Mouse (Mus musculus) intestine, embryonic 16.5 days (tissue): ENCODE measurements around the gene Ksr1. TPM values are rescaled to one million over a fixed set of nuclear protein-coding genes. Genes with fewer than 3 reads are reported as not detected.
"Not testable (repeated sequence)": the region's sequence is repeated elsewhere in the genome, so short reads cannot be mapped to it uniquely, and the experiment has no call there.

Experiments
- ATAC-seq: fragments of 200-750 bp; cut with Nextera tagmentation; 2 replicates; pipeline ENCODE4 v1.8.0; 2017; ENCODE audit warnings: moderate TSS enrichment, moderate library complexity
- H3K27ac ChIP-seq: fragments of 300-500 bp; sonication (generic); 2 replicates; pipeline ENCODE4 v1.5.1; 2014; ENCODE audit warnings: mild to moderate bottlenecking, low read length
- H3K27me3 ChIP-seq: fragments of 300-500 bp; sonication (generic); replicated peaks from 2 replicates; pipeline ENCODE4 v1.6.1; 2014; ENCODE audit warnings: low read length, control low read depth, mixed read lengths; ENCODE audit not compliant: control insufficient read depth, insufficient read depth
- H3K36me3 ChIP-seq: fragments of 300-500 bp; sonication (generic); 2 replicates; pipeline ENCODE4 v1.6.1; 2014; ENCODE audit warnings: low read length, control low read depth; ENCODE audit not compliant: control insufficient read depth, insufficient read depth
- H3K4me1 ChIP-seq: fragments of 300-500 bp; sonication (generic); 2 replicates; pipeline ENCODE4 v1.6.1; 2014; ENCODE audit warnings: low read length, control low read depth, mixed read lengths; ENCODE audit not compliant: control insufficient read depth, insufficient read depth
- H3K4me2 ChIP-seq: fragments of 300-500 bp; sonication (generic); 2 replicates; pipeline ENCODE4 v1.6.1; 2014; ENCODE audit warnings: low read depth, low read length, control low read depth
- H3K4me3 ChIP-seq: fragments of 300-500 bp; sonication (generic); 2 replicates; pipeline ENCODE4 v1.5.1; 2014; ENCODE audit warnings: mild to moderate bottlenecking, low read length
- H3K9ac ChIP-seq: fragments of 300-500 bp; sonication (generic); 2 replicates; pipeline ENCODE4 v1.6.1; 2014; ENCODE audit warnings: low read depth, low read length
- H3K9me3 ChIP-seq: fragments of 300-500 bp; sonication (generic); 2 replicates; pipeline ENCODE4 v1.6.1; 2016; ENCODE audit warnings: low read length, control low read depth; ENCODE audit not compliant: control insufficient read depth
- WGBS: fragments of 180-500 bp; shearing (Covaris S2); extraction: QIAGEN DNeasy Blood & Tissue Kit; methylation state at CpG from one replicate; pipeline ENCODE4 v1.1.7; 2014; 5-methylcytosine and 5-hydroxymethylcytosine counted together
- polyA plus RNA-seq: library from polyadenylated mRNA; unstranded; fragments of >200 nt; fragmentation: Nextera tagmentation; extraction: Ambion mirVana; gene quantifications from 2 replicates; pipeline ENCODE4 v1.2.1, GENCODE M21; 2015

The Ksr1 gene
- polyA plus RNA-seq, 1 experiment from 2014 or later, result 4.1 TPM

DNA sequence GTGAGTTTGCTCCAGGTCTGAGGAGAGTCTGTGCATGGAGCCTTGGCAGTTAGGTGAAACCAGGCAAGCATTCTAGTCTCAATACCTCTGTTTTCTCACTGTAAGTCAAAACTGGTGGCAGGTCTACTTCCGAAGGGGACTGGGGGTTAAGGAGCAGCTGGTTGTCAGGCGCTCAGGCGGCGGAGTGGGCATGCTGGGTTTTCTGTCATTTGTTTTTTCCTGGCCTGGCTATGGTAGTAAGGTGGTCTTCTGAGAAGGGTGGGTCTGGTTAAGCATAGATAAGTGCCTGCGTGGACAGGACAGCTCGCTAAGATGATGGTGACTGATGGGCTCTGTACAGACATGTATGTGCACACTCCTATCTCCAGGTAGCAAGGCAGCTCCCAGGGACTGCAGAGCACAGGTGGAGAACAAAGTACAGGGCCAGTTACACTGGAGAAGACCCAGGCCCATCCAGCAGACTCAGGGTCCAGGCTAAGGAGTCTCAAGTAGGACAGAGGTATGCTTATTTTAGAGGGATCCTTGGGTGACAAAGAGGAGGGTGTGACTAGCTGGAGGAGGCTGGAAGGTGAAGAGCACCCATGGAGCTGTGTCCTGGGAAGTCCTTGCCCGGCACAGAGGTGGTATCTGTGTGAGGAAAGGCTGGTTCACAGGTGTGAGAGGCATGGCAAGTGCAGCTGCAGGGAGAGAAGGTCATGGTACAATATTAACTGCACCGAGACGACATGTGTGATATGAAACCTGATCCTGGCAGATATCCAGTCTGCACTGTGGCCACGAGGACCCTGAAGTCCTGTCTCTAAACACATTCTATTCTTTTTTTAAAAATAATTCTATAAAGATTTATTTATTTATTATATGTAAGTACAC lies 142.2 kb downstream of the Ksr1 start:
- Histone ChIP-seq H3K4me2 (no peak overlapping the region), H3K36me3 (no peaks in the 10 kb centered on the region), H3K27me3 (no peaks in the 10 kb centered on the region), H3K9me3 (no peaks in the 10 kb centered on the region), H3K4me3 (no peak overlapping the region), H3K4me1 (peaks cover 33% of the 10 kb centered on the region), H3K9ac (no peak overlapping the region), H3K27ac (peak overlapping the region; percentile 67)
- ATAC-seq, result peak; percentile 63
- WGBS, result 59% methylated on average over 10 of the region's 10 CpGs

DNA sequence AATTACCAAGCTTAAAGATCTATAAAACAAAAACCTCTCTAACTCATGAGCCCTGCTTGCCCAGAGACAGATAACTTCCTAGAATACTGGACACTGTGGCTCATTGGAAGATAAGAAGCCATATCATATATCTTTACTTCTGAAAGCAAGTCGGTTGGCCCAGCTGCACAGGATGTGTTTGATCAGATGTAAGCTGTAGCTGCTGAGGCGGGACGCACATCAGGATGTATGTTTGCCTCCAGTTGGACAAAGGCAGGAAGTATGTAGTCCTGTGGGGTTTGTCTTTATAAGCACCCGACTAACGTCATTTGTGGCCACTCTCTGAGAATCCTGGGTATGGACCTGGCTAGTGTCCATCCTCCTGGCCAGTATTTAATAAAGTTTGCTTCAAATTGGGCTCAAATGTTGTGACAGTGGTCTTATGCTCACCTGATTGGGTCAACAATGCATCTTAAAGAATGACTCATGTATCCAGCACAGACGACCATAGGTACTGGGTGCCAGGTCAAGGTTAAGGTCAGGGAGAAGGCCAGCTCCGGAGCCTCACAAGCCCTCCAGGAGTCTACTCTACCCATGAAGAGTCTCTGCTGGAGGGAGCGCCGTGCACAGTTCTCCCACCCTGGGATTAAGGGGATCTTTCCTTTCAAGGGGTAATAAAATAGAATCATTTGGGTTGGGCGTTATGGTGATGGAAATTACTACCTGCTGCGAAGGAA lies 143.0 kb downstream of the Ksr1 start:
- no peaks in the 10 kb centered on the region for H3K36me3 ChIP-seq
- H3K9ac ChIP-seq, result no peak overlapping the region
- H3K27ac ChIP-seq, result peak overlapping the region; percentile 67
- ATAC-seq, result peak; percentile 30; the same call in 1 of the 2 replicates
- peaks cover 30% of the 10 kb centered on the region for H3K4me1 ChIP-seq
- no peaks in the 10 kb centered on the region for H3K9me3 ChIP-seq
- H3K4me2 ChIP-seq, result no peak overlapping the region
- no peaks in the 10 kb centered on the region for H3K27me3 ChIP-seq
- 46% methylated on average over 11 of the region's 11 CpGs for WGBS
- H3K4me3 ChIP-seq, result no peak overlapping the region

DNA sequence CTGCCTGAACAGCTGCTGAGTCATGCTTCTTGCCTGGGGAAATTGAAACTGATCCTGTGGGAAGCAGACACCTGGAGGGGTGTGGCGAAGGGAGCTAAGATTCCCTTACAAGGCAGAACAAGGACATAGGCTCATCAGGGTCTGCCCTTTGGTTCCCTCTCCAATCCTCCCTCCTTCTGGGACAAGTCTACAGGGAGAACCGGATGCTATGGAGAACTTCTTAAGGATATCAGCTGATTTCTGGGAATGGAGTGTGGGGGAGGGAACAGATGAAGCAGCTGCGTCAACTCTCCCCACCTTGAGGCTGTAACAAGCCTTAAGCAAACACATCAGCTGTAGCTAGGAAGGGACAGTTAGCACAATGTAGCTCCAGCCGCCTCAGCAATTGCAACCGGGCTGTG lies 143.7 kb downstream of the Ksr1 start:
- H3K27ac ChIP-seq, result peak overlapping the region; percentile 67
- no peaks in the 10 kb centered on the region for H3K36me3 ChIP-seq
- H3K4me2 ChIP-seq, result no peak overlapping the region
- H3K4me1 ChIP-seq, result peaks cover 27% of the 10 kb centered on the region
- ATAC-seq, result peak; percentile 80
- no peaks in the 10 kb centered on the region for H3K27me3 ChIP-seq
- WGBS, result 38% methylated on average over 5 of the region's 5 CpGs
- H3K9me3 ChIP-seq, result no peaks in the 10 kb centered on the region
- no peak overlapping the region for H3K4me3 ChIP-seq
- H3K9ac ChIP-seq, result peak overlapping the region; percentile 26; the same call in 1 of the 2 replicates

DNA sequence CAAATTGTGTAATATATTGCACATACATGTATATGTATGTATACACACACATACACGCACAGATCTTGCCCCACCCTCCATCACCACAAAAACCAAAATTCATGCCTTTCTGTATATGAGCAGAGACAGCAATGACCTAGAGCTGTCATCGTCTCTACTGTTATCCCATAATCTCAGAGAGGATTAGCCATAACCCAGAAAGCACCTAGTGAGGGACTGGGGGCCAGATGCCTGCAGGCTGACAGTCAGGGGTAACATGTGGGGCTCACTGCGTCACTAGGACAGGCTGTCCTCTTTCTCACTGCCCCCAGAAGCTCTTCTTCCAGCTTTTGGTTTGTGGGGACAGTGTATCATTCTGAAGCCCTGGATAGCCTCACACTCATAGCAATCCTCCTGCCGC lies 144.3 kb downstream of the Ksr1 start:
- no peak overlapping the region for H3K9ac ChIP-seq
- ATAC-seq, result no peak
- WGBS, result 73% methylated on average over 4 of the region's 4 CpGs
- no peak overlapping the region for H3K4me3 ChIP-seq
- H3K27me3 ChIP-seq, result no peaks in the 10 kb centered on the region
- no peaks in the 10 kb centered on the region for H3K9me3 ChIP-seq
- H3K4me1 ChIP-seq, result peaks cover 27% of the 10 kb centered on the region
- no peaks in the 10 kb centered on the region for H3K36me3 ChIP-seq
- H3K27ac ChIP-seq, result peak overlapping the region; percentile 67
- no peak overlapping the region for H3K4me2 ChIP-seq

DNA sequence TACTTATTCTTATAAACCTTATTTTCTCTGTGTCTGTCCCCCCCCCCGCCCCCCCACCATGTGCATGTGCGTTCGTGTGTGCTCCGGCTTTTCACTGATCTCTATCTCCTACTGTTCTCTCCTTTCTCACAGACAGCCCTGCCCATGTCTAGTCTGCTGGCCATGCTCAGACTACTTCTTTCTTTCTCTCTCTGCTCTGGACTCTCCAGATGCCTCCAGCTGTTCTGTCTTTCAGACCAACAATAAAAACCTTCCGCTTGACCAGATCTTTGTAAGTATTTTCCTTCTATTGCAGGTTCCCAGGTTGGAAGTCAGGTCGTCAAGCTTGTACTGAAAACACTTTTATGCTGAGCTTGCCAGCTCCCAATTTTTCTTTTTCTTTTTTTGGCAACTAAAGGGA lies 147.1 kb downstream of the Ksr1 start:
- Histone ChIP-seq H3K27ac (peak overlapping the region; percentile 27), H3K27me3 (no peaks in the 10 kb centered on the region), H3K4me2 (no peak overlapping the region), H3K9ac (no peak overlapping the region), H3K9me3 (no peaks in the 10 kb centered on the region), H3K4me1 (peaks cover 21% of the 10 kb centered on the region), H3K36me3 (no peaks in the 10 kb centered on the region), H3K4me3 (no peak overlapping the region)
- 57% methylated on average over 6 of the region's 6 CpGs for WGBS
- ATAC-seq, result no peak

DNA sequence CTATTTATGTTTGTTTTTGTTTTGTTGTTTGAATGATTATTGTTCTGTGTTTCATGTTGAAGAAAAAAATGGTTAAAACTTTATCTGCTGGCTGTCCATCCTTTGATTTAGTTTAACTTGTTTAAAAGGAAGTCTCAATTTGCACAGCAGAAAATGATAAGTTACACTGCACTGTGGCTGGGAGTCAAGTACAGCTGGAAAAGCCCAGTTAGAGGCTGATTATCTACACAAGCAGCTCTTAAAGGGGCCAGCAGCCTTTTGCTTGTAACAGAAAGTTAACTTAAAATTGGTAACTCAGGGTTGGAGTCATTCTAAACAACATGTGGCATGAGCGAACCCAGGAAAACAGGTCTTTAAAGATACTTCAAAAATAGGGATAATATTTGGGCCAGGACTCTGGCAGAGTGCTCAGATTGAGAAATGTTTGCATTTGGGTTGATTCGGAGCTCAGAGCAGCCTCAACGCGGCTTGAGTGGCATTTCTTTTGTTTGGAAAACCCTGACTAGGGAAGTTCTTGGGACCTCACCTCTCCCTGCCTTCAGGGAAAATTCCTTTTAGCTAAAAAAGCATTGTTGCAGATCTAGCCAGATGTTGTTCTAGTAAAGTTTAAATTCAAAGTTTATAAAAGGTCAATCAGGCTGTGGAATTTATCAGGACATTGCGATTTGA lies 155.2 kb downstream of the Ksr1 start:
- not testable (repeated sequence) for H3K4me3 ChIP-seq, H3K27me3 ChIP-seq, H3K27ac ChIP-seq, H3K4me1 ChIP-seq, H3K36me3 ChIP-seq, H3K9ac ChIP-seq, H3K4me2 ChIP-seq, ATAC-seq, H3K9me3 ChIP-seq
- 77% methylated on average over 5 of the region's 5 CpGs for WGBS

DNA sequence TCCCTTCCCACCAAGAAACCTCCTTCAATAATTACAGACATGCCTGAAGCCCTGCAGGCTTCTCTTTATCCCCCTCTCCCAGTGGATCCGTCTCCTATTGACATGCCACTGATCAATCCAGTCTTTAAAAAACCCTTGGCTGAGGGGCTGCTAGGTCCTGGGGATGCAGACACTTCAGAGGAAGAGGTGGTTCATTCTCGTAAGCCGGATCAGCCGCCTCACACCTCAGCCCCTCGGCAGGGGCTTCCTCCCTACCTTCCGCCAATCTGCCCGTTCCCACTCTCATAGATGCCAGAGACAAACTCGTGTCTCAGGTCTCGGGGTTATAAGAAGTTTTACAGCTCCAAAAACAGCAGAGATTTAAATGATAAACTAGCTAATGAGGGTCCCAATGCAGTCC lies 156.1 kb downstream of the Ksr1 start:
- Histone ChIP-seq H3K4me1 (peaks cover 13% of the 10 kb centered on the region), H3K36me3 (no peaks in the 10 kb centered on the region), H3K27me3 (no peaks in the 10 kb centered on the region), H3K9me3 (no peaks in the 10 kb centered on the region), H3K9ac (no peak overlapping the region), H3K4me3 (no peak overlapping the region), H3K27ac (no peak overlapping the region), H3K4me2 (no peak overlapping the region)
- no peak for ATAC-seq
- WGBS, result 89% methylated on average over 9 of the region's 9 CpGs

DNA sequence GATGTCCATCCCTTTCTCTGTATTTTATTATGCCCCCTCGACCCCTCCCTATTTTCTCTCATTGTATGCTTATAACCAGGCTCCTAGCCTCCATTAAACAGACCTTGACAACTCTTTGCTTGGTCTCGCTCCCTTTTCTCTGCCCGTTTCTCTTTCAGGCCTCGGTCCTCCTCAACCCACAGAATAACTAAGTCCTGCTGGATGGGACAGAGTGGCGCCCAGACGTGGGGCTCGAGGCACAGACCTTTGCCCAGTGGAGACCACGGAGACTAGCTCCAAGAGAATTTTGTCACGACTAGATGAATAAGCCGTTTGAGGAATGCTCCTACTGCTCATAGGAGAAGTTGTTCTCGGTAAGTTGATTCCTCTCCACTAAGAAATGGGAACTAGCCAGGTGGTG lies 157.0 kb downstream of the Ksr1 start:
- not testable (repeated sequence) for H3K27ac ChIP-seq, H3K9ac ChIP-seq, H3K27me3 ChIP-seq, H3K9me3 ChIP-seq, H3K36me3 ChIP-seq, ATAC-seq, H3K4me3 ChIP-seq, H3K4me2 ChIP-seq
- WGBS, result 92% methylated on average over 11 of the region's 11 CpGs
- H3K4me1 ChIP-seq, result peaks cover 17% of the 10 kb centered on the region

DNA sequence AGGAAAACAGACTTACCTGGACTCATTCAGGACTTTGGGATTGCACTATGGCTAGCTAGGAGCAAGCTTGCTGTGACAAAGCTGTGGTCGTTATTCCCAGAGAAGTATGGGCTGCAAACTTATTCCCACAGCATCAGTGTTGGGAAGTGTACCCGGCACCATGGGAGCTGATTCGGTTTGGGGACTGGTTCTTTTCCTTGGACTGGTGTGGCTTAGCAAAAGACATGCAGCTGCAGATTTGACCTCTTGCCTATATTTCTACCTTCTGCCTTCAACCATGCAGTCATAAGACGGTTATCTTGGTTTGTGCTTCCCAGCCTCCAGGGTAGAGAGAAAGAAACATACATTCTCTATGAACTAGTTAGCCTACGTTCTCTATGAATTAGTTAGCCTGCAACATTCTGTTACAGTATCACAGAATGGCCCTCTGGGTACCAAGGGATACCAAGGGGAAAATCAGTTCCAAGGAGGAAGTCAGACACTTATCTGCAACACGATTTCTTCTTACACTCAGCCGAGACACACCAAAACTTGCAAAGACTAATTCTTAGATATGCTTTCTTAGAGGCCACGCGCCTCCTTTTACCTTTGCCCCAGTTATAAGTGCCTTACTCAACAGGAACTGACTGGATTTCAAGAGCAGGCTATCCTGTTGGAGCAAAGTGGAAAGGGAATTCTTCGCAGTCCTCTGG lies 159.8 kb downstream of the Ksr1 start:
- Histone ChIP-seq H3K4me1 (peaks cover 28% of the 10 kb centered on the region), H3K4me3 (no peak overlapping the region), H3K9me3 (no peaks in the 10 kb centered on the region), H3K27ac (peak overlapping the region; percentile 60), H3K27me3 (no peaks in the 10 kb centered on the region), H3K9ac (no peak overlapping the region), H3K4me2 (no peak overlapping the region), H3K36me3 (no peaks in the 10 kb centered on the region)
- ATAC-seq, result peak; percentile 28; the same call in 1 of the 2 replicates
- WGBS, result 74% methylated on average over 10 of the region's 10 CpGs
